Mouse (Mus musculus) testis, adult 2 months (tissue): ENCODE data around the gene Rnf181.

Source experiments
- CTCF ChIP-seq: fragments of 200-500 bp; IDR thresholded peaks from 2 replicates; pipeline ENCODE4 v1.5.1; 2012; ENCODE audit warnings: low read depth, mild to moderate bottlenecking, inconsistent platforms, low read length, moderate library complexity; ENCODE audit not compliant: control insufficient read depth, insufficient read depth, insufficient replicate concordance
- POLR2A ChIP-seq: fragments of 200-500 bp; IDR thresholded peaks from 2 replicates; pipeline ENCODE4 v1.6.1; 2012; ENCODE audit warnings: low read depth, mild to moderate bottlenecking, inconsistent platforms, low read length, moderate library complexity; ENCODE audit not compliant: control insufficient read depth

- TF ChIP-seq CTCF (no peak), POLR2A (no peak)
Measured at GRCm38 (mm10) chr6:72323786-72324508, 42.8 kb downstream of the Rnf181 start.
